Mouse (Mus musculus): ENCODE data around the gene Elovl6. TPM values are rescaled to one million over a fixed set of nuclear protein-coding genes. Genes with fewer than 3 reads are reported as not detected.

Gene Elovl6
- total RNA-seq, 2 experiments from 2014 or later = 33.7 to 34.7 TPM

GRCm38 (mm10) chr3:129657222-129657621 lies 125.1 kb downstream of the Elovl6 start:
- intact Hi-C loops (cut with DNase I) = no loop called here
- no peak for DNase-seq (ENCODE audit: low spot score in 2 of 2)

DNA sequence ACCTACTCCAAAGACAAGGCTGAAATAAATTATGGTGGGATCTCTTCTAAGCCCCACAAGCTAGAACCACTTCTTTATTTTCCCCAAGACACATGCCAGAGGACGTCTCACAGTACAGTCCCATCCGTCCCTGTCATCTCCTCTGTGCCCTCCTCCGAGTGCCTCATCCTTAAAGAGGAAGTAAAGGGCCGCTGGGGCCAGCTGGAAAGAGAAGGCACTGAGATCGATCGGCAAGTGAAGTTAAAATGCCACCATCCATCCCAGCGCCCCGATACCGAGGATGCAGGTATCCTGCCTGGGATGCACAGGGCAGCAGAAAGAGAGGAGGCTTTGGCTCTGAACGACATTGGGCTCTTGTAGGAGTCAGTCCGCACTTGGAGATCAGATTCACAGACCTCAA lies 125.6 kb downstream of the Elovl6 start:
- intact Hi-C loops (cut with DNase I) = no loop called here
- no peak for DNase-seq (ENCODE audit: low spot score in 2 of 2)

- intact Hi-C loops (cut with DNase I) = no loop called here
- DNase-seq (ENCODE audit: low spot score in 2 of 2) = no peak
These were observed 126.6 kb downstream of the Elovl6 start for GRCm38 (mm10) chr3:129658776-129659175.

DNA sequence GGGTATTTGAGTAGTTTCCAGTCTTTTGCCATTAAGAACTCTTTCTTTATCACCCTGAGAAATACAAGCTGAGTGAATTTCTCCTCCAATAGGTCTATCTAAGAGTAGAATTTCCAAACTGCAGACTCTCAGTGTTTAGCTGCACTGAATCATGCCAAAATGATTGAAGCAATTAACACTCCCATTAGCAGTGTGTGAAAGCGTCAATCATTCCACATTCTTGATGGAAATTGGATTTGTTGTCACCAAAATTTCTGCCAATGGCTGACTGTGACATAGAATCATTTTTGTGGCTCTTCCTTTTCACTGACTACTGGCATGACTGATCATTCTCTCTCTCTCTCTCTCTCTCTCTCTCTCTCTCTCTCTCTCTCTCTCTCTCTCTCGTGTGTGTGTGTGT lies 131.8 kb downstream of the Elovl6 start:
- DNase-seq (ENCODE audit: low spot score in 2 of 2) = no peak

GRCm38 (mm10) chr3:129675923-129676322 lies 143.8 kb downstream of the Elovl6 start:
- no peak for DNase-seq (ENCODE audit: low spot score in 2 of 2)
- intact Hi-C loops (cut with DNase I) = no loop called here

More for the DNA sequence above, 131.8 kb downstream of the Elovl6 start:
- intact Hi-C loops (cut with DNase I) = no loop called here

- peak in 1 of 2 experiments; percentile 29 for DNase-seq (ENCODE audit: low spot score in 2 of 2)
- intact Hi-C loops (cut with DNase I) = loop anchor here (2.0 to 10.0 kb wide), 3 partner anchors 147 to 1325 kb away; partner anchors contain the start of gene Elovl6
These were observed 148.1 kb downstream of the Elovl6 start for GRCm38 (mm10) chr3:129680258-129680657.

DNA sequence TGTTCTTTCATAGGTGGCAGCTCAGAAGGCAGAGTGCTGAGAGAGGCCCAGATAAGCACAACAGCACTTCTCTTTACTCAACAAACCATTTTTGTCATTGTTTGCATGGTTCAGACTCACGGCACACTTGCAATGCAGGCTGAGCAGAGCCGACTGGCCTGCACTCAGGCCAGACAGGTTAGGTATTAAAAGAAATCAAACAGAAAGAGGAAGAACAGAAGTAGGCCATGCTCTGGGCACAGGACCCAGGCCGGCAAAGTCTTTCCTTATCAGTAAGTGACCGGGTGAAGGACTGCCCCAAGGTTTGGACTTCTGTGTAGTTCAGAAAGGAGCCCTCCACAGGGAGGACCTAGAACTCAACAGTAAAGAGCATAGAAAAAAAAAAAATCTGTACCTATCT lies 149.7 kb downstream of the Elovl6 start:
- intact Hi-C loops (cut with DNase I) = loop anchor here (2.0 to 10.0 kb wide), 3 partner anchors 149 to 1327 kb away; partner anchors contain the start of gene Elovl6
- DNase-seq (ENCODE audit: low spot score in 2 of 2) = no peak

DNA sequence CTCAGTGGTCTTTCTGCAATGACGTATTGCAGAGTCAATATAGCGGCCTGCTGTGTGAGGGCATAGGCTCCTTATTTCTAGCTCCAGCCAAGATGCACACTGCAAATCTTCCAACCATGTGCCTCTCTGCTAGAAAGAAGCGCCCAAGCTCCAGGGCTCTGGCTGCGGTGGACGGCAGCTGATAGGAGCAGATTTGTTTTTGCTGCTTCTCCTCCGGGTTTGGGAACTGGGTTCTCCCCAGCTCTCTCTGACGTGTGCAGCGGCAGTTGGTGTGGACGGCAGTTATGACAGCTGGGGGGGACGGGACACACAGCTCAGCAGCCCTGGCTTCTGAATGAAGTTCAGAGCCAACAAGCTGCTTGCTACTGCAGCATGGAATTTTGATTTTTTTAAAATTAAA lies 150.2 kb downstream of the Elovl6 start:
- intact Hi-C loops (cut with DNase I) = loop anchor here (10.0 kb wide), 2 partner anchors 1148 to 1328 kb away; no protein-coding TSS in a partner anchor
- peak; percentile 14 to 57 for DNase-seq (ENCODE audit: low spot score in 2 of 2)

- no peak for DNase-seq (ENCODE audit: low spot score in 2 of 2)
- intact Hi-C loops (cut with DNase I) = loop anchor here (10.0 kb wide), 2 partner anchors 1148 to 1328 kb away; no protein-coding TSS in a partner anchor
These were observed 151.0 kb downstream of the Elovl6 start for GRCm38 (mm10) chr3:129683060-129683679.

DNA sequence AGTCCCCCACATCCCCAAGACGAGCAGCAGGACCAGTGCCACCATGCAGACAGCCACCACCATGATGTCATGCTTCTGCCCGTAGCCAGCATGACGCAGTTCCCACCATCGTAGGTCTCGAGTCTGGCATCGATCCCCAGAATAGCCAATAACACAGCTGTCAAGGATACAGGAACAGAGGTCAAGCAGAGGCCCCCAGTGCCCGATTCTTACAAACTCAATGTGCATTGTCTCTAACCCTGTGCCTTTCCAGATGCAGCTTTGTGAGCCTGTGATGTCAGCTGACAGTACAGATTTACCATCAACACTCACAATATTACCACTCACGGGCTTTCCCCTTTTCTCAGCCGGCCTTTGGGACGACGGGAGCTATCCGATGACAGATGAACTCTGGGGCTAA lies 154.0 kb downstream of the Elovl6 start:
- intact Hi-C loops (cut with DNase I) = loop anchor here (2.0 to 10.0 kb wide), 4 partner anchors 264 to 1331 kb away; no protein-coding TSS in a partner anchor
- DNase-seq (ENCODE audit: low spot score in 2 of 2) = no peak

DNA sequence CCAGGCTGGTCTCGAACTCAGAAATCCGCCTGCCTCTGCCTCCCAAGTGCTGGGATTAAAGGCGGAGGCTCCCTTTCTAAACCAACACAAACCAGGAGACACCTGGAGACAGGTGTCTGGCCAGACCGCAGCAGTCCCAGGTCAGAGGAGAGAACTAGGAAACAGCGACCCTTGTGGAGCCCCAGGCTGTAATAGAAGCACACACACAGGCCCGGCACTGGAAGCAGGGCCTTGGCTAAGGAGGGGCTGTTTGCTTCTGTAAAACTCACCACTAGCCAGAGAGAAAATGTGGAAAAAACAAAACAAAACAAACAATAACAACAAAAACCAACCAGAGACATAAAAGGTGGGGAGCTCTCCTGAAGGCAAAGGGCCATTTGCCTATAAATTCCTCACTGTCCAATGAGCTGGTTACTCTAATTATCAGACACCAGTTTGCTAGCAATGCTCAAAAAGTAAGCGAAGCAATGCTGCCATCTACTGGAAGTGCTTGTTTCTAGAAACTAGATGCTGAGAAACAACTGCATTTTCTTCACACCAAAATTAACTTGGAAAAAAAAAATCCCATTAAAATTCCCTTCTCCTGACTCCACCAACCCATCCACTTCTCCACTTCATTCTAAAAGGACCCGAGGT lies 154.7 kb downstream of the Elovl6 start:
- peak; percentile 80 for DNase-seq (ENCODE audit: low spot score in 2 of 2)
- intact Hi-C loops (cut with DNase I) = loop anchor here (1.0 to 10.0 kb wide), 5 partner anchors 265 to 1332 kb away; no protein-coding TSS in a partner anchor

DNA sequence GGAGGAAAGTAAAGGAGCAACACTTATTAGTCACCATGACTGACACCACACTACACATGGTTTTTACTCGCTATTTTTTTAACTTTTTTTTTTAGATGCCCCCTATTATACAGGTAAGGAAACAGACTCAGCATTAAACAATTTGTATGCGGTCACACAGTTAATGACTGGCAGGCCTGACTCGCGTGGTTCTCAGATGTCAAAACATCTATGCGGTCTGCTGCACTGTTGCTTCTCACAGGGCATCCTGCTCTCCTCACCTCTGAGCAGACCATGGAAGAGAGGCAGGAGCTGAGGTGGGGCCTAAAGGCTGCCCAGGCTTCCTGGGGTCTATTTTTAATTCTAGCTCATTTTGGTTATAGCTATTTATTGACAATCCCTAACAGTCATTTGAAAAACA lies 155.3 kb downstream of the Elovl6 start:
- intact Hi-C loops (cut with DNase I) = loop anchor here (1.0 to 10.0 kb wide), 5 partner anchors 265 to 1333 kb away; no protein-coding TSS in a partner anchor
- DNase-seq (ENCODE audit: low spot score in 2 of 2) = no peak

Small RNA genes lying within 50 kb of the gene (microRNA-seq; reads per million reads assigned to microRNA genes)
- gene Gm24515 = 0 reads per million in 2 experiments

Other genes starting within 250 kb of the Elovl6 start
- gene Enpep, start 199.6 kb upstream of the Elovl6 start, total RNA-seq (2021) = 1 to 10 TPM; 1.3 to 1.7 TPM
- gene Egf, start 223.0 kb downstream of the Elovl6 start, total RNA-seq (2021) = 1 to 10 TPM; 1.2 to 2.0 TPM